Mouse (Mus musculus): ENCODE data around the gene Lrwd1. TPM values are rescaled to one million over a fixed set of nuclear protein-coding genes. Genes with fewer than 3 reads are reported as not detected.
A peak's percentile ranks its signal among the peaks of the same experiment; 100 is the strongest.
"Not testable (repeated sequence)": the region's sequence is repeated elsewhere in the genome, so short reads cannot be mapped to it uniquely, and the experiment has no call there.

Gene Lrwd1
- polyA plus RNA-seq, 1 experiment, result 49.1 TPM

DNA sequence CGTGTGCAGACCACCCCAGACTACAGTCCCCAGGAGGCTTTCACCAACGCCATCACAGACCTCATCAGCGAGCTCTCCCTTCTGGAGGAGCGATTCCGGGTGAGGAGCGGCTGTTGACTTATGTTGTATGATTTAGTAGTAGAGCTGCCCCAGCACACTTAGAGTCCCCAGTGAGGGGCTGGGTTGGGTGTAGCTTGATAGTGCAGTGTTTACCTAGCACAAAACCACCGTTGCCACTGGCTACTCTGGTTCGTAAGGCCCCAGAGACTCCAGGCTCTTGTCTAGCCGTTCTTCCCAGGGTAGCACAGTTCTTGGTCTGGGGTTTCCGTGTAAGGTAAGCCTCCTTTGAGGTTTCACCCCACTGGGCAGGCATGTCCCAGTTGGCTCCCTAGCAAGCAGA, 13.7 kb downstream of the Lrwd1 start:
- TF ChIP-seq EP300 (IDR thresholded peaks at IDR 0.05; ENCODE audit: insufficient read depth, low read depth, low read length) (no peak), CTCF (IDR thresholded peaks at IDR 0.05; ENCODE audit: low read depth, low read length) (no peak), POLR2A (IDR thresholded peaks at IDR 0.05; ENCODE audit: insufficient read depth, low read length) (no peak)
- Histone ChIP-seq H3K4me3 (ENCODE audit: low read depth, low read length) (no peak overlapping the region), H3K36me3 (ENCODE audit: control insufficient read depth, insufficient read depth, low read length, poor library complexity, severe bottlenecking) (peaks cover 40% of the 10 kb centered on the region), H3K27me3 (ENCODE audit: control insufficient read depth, insufficient read depth, low read length, poor library complexity, severe bottlenecking) (no peaks in the 10 kb centered on the region), H3K9ac (ENCODE audit: low read depth, poor library complexity, severe bottlenecking) (no peak overlapping the region), H3K27ac (ENCODE audit: insufficient read depth, low read length) (no peak overlapping the region), H3K4me1 (ENCODE audit: control insufficient read depth, insufficient read depth, low read length) (peaks cover 2% of the 10 kb centered on the region), H3K9me3 (replicated peaks; ENCODE audit: control insufficient read depth, insufficient read depth, low read length, poor library complexity, severe bottlenecking) (no peaks in the 10 kb centered on the region)

- Histone ChIP-seq H3K4me1 (ENCODE audit: control insufficient read depth, insufficient read depth, low read length) (peaks cover 5% of the 10 kb centered on the region), H3K4me3 (ENCODE audit: low read depth, low read length) (peak overlapping the region; percentile 92), H3K9me3 (replicated peaks; ENCODE audit: control insufficient read depth, insufficient read depth, low read length, poor library complexity, severe bottlenecking) (no peaks in the 10 kb centered on the region), H3K27me3 (ENCODE audit: control insufficient read depth, insufficient read depth, low read length, poor library complexity, severe bottlenecking) (no peaks in the 10 kb centered on the region), H3K9ac (ENCODE audit: low read depth, poor library complexity, severe bottlenecking) (peak overlapping the region; percentile 81), H3K27ac (ENCODE audit: insufficient read depth, low read length) (no peak overlapping the region), H3K36me3 (ENCODE audit: control insufficient read depth, insufficient read depth, low read length, poor library complexity, severe bottlenecking) (peaks cover 15% of the 10 kb centered on the region)
- TF ChIP-seq EP300 (IDR thresholded peaks at IDR 0.05; ENCODE audit: insufficient read depth, low read depth, low read length), result no peak
- TF ChIP-seq POLR2A (IDR thresholded peaks at IDR 0.05; ENCODE audit: insufficient read depth, low read length), result no peak
- TF ChIP-seq CTCF (IDR thresholded peaks at IDR 0.05; ENCODE audit: low read depth, low read length), result no peak
Measured at GRCm38 (mm10) chr5:136116784-136117112, 19.1 kb downstream of the Lrwd1 start.

GRCm38 (mm10) chr5:136115891-136116783, 19.7 kb downstream of the Lrwd1 start, which contains the start of gene Polr2j:
TSS of gene Polr2j (plus strand) at chr5:136116631.
- Histone ChIP-seq H3K9me3 (replicated peaks; ENCODE audit: control insufficient read depth, insufficient read depth, low read length, poor library complexity, severe bottlenecking) (no peaks in the 10 kb centered on the region), H3K4me3 (ENCODE audit: low read depth, low read length) (peak within 1 kb of the TSS; percentile 92), H3K4me1 (ENCODE audit: control insufficient read depth, insufficient read depth, low read length) (peaks cover 5% of the 10 kb centered on the region), H3K9ac (ENCODE audit: low read depth, poor library complexity, severe bottlenecking) (peak within 1 kb of the TSS; percentile 81), H3K36me3 (ENCODE audit: control insufficient read depth, insufficient read depth, low read length, poor library complexity, severe bottlenecking) (peaks cover 10% of the 10 kb centered on the region), H3K27me3 (ENCODE audit: control insufficient read depth, insufficient read depth, low read length, poor library complexity, severe bottlenecking) (no peaks in the 10 kb centered on the region), H3K27ac (ENCODE audit: insufficient read depth, low read length) (no peak within 1 kb of the TSS)
- TF ChIP-seq POLR2A (IDR thresholded peaks at IDR 0.05; ENCODE audit: insufficient read depth, low read length) (peak; percentile 95), CTCF (IDR thresholded peaks at IDR 0.05; ENCODE audit: low read depth, low read length) (peak; percentile 93), EP300 (IDR thresholded peaks at IDR 0.05; ENCODE audit: insufficient read depth, low read depth, low read length) (0 out of 2 replicates have a peak, but pooled peaks have one; percentile 42)

- 0 out of 2 replicates have a peak overlapping the region, but pooled peaks have one; percentile 21 for H3K27ac ChIP-seq (ENCODE audit: insufficient read depth, low read length)
- H3K9me3 ChIP-seq (replicated peaks; ENCODE audit: control insufficient read depth, insufficient read depth, low read length, poor library complexity, severe bottlenecking); H3K9ac ChIP-seq (ENCODE audit: low read depth, poor library complexity, severe bottlenecking); H3K27me3 ChIP-seq (ENCODE audit: control insufficient read depth, insufficient read depth, low read length, poor library complexity, severe bottlenecking); H3K4me3 ChIP-seq (ENCODE audit: low read depth, low read length); H3K36me3 ChIP-seq (ENCODE audit: control insufficient read depth, insufficient read depth, low read length, poor library complexity, severe bottlenecking); H3K4me1 ChIP-seq (ENCODE audit: control insufficient read depth, insufficient read depth, low read length): not testable (repeated sequence)
Measured at GRCm38 (mm10) chr5:136113546-136113945, 22.3 kb downstream of the Lrwd1 start.

DNA sequence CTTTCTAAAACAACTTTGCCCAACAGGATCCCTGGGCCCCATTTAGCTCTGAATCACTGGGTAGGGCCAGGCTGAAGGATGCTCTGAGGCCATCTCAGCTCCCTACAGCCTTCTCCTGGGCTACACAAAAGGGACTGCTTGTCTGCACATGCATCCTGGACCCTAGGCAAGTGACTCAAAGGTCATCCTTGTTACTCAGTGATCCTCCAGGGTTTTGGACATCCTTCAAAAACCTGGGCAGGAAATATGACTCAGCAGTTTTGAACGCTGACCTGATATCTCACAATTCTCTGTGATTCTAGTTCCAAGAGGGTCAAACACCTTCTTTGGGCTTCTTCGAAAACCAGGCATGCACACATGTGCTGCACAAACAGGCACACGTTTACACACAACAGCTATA, 26.8 kb downstream of the Lrwd1 start:
- Histone ChIP-seq H3K27ac (ENCODE audit: insufficient read depth, low read length) (peak overlapping the region; percentile 22), H3K36me3 (ENCODE audit: control insufficient read depth, insufficient read depth, low read length, poor library complexity, severe bottlenecking) (no peaks in the 10 kb centered on the region), H3K9ac (ENCODE audit: low read depth, poor library complexity, severe bottlenecking) (no peak overlapping the region), H3K4me3 (ENCODE audit: low read depth, low read length) (no peak overlapping the region), H3K27me3 (ENCODE audit: control insufficient read depth, insufficient read depth, low read length, poor library complexity, severe bottlenecking) (no peaks in the 10 kb centered on the region), H3K9me3 (replicated peaks; ENCODE audit: control insufficient read depth, insufficient read depth, low read length, poor library complexity, severe bottlenecking) (no peaks in the 10 kb centered on the region), H3K4me1 (ENCODE audit: control insufficient read depth, insufficient read depth, low read length) (peaks cover 6% of the 10 kb centered on the region)
- no peak for TF ChIP-seq POLR2A (IDR thresholded peaks at IDR 0.05; ENCODE audit: insufficient read depth, low read length)
- no peak for TF ChIP-seq CTCF (IDR thresholded peaks at IDR 0.05; ENCODE audit: low read depth, low read length)
- TF ChIP-seq EP300 (IDR thresholded peaks at IDR 0.05; ENCODE audit: insufficient read depth, low read depth, low read length), result no peak

DNA sequence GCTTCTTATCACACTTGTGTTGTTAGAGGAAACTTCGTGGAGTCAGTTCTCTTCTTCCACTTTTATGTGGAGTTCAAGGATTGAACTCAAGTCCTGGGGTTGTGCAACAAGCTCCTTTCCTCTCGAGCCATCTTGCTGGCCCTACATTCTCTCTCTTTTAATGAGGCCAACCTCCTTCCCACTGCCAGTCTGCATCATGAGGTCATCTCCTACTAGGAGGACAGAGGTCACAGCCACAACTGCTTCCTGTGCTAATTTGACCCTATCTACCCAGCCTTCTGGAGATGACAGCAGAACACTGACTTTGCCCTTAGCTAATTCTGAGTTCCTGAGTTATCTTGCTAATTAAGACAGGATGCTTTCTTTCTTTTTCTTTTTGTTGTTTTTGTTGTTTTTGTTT, 27.4 kb downstream of the Lrwd1 start:
- no peaks in the 10 kb centered on the region for H3K27me3 ChIP-seq (ENCODE audit: control insufficient read depth, insufficient read depth, low read length, poor library complexity, severe bottlenecking)
- H3K36me3 ChIP-seq (ENCODE audit: control insufficient read depth, insufficient read depth, low read length, poor library complexity, severe bottlenecking), result no peaks in the 10 kb centered on the region
- H3K9me3 ChIP-seq (replicated peaks; ENCODE audit: control insufficient read depth, insufficient read depth, low read length, poor library complexity, severe bottlenecking), result no peaks in the 10 kb centered on the region
- no peak for TF ChIP-seq POLR2A (IDR thresholded peaks at IDR 0.05; ENCODE audit: insufficient read depth, low read length)
- TF ChIP-seq EP300 (IDR thresholded peaks at IDR 0.05; ENCODE audit: insufficient read depth, low read depth, low read length), result no peak
- peaks cover 6% of the 10 kb centered on the region for H3K4me1 ChIP-seq (ENCODE audit: control insufficient read depth, insufficient read depth, low read length)
- H3K4me3 ChIP-seq (ENCODE audit: low read depth, low read length), result no peak overlapping the region
- no peak overlapping the region for H3K9ac ChIP-seq (ENCODE audit: low read depth, poor library complexity, severe bottlenecking)
- H3K27ac ChIP-seq (ENCODE audit: insufficient read depth, low read length), result no peak overlapping the region
